Mouse (Mus musculus) forebrain, embryonic 16.5 days (tissue): ENCODE data around the gene Cbx6. TPM values are rescaled to one million over a fixed set of nuclear protein-coding genes. Genes with fewer than 3 reads are reported as not detected.
"Not testable (repeated sequence)": the region's sequence is repeated elsewhere in the genome, so short reads cannot be mapped to it uniquely, and the experiment has no call there.

Experiments used
- ATAC-seq: fragments of 200-750 bp; cut with Nextera tagmentation; 2 replicates; pipeline ENCODE4 v1.8.0; 2017; ENCODE audit warnings: mild to moderate bottlenecking, moderate library complexity
- H3K27ac ChIP-seq: fragments of 300-500 bp; sonication (generic); 2 replicates; pipeline ENCODE4 v1.5.1; 2014; ENCODE audit warnings: low read length, control low read depth
- H3K27me3 ChIP-seq: fragments of 300-500 bp; sonication (generic); replicated peaks from 2 replicates; pipeline ENCODE4 v1.6.1; 2014; ENCODE audit warnings: low read length; ENCODE audit not compliant: control insufficient read depth, insufficient read depth
- H3K36me3 ChIP-seq: fragments of 300-500 bp; sonication (generic); 2 replicates; pipeline ENCODE4 v1.6.1; 2014; ENCODE audit not compliant: control insufficient read depth, insufficient read depth
- H3K4me1 ChIP-seq: fragments of 300-500 bp; sonication (generic); replicated peaks from 2 replicates; pipeline ENCODE4 v1.6.1; 2014; ENCODE audit warnings: low read length; ENCODE audit not compliant: control insufficient read depth, insufficient read depth
- H3K4me2 ChIP-seq: fragments of 300-500 bp; sonication (generic); 2 replicates; pipeline ENCODE4 v1.6.1; 2014; ENCODE audit warnings: mild to moderate bottlenecking, low read length, control low read depth
- H3K4me3 ChIP-seq: fragments of 300-500 bp; sonication (generic); replicated peaks from 2 replicates; pipeline ENCODE4 v1.5.1; 2014; ENCODE audit warnings: mild to moderate bottlenecking, low read length, control low read depth
- H3K9ac ChIP-seq: fragments of 300-500 bp; sonication (generic); replicated peaks from 2 replicates; pipeline ENCODE4 v1.6.1; 2014; ENCODE audit warnings: low read depth, low read length, control low read depth
- H3K9me3 ChIP-seq: fragments of 300-500 bp; sonication (generic); 2 replicates; pipeline ENCODE4 v1.6.1; 2016; ENCODE audit warnings: low read length; ENCODE audit not compliant: control insufficient read depth
- WGBS: fragments of 180-500 bp; shearing (Covaris S2); extraction: QIAGEN DNeasy Blood & Tissue Kit; methylation state at CpG from one replicate; pipeline ENCODE4 v1.1.7; 2014; 5-methylcytosine and 5-hydroxymethylcytosine counted together
- polyA plus RNA-seq: library from polyadenylated mRNA; unstranded; fragments of >200 nt; fragmentation: Nextera tagmentation; extraction: Ambion mirVana; gene quantifications from 2 replicates; pipeline ENCODE4 v1.2.1, GENCODE M21; 2015

Gene Cbx6
- polyA plus RNA-seq, 1 experiment from 2014 or later: 53.2 TPM

GRCm38 (mm10) chr15:79825146-79825825 is 9.2 kb downstream of the Cbx6 start:
- Histone ChIP-seq H3K9ac (no peak overlapping the region), H3K9me3 (no peaks in the 10 kb centered on the region), H3K27me3 (no peaks in the 10 kb centered on the region), H3K4me1 (peaks cover 33% of the 10 kb centered on the region), H3K4me3 (no peak overlapping the region), H3K36me3 (no peaks in the 10 kb centered on the region; the same call in 1 of the 2 replicates), H3K4me2 (no peak overlapping the region), H3K27ac (no peak overlapping the region)
- 51% methylated on average over 14 of the region's 14 CpGs for WGBS
- peak; percentile 36; the same call in 1 of the 2 replicates for ATAC-seq

DNA sequence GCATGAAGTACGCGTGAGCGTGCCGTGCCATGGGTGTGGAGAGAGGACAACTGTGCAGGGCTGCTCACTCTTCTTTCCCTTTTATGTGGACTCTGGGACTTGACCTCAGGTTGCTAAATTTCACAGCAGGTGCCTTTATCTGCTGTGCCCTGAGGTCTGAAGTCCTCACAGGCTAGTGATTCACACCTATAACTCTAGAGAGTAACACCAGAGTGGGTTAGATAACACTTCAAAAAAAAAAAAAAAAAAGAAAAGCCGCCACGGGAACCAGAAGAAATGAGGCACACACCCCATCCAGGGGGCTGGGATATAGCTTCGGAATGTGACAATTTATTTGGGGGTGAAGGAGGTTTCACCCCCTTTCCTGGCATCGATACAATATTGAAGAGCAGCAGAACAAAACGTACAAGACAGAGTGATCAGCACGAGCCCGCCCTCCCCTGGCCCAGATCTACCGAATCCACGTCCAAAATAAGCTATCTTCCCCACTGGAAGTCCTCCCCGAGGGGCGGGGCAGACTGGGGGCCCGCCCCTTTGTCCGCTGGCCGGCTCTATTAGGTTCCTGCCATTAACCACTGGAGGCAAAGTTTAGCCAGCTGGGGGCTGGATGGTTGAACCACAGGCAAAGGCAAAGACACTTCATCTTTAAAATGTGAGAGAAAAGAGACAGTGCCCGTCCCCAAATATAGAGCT is 10.8 kb downstream of the Cbx6 start:
- no peaks in the 10 kb centered on the region for H3K27me3 ChIP-seq
- H3K4me1 ChIP-seq: peaks cover 31% of the 10 kb centered on the region
- no peaks in the 10 kb centered on the region for H3K9me3 ChIP-seq
- no peaks in the 10 kb centered on the region; the same call in 1 of the 2 replicates for H3K36me3 ChIP-seq
- no peak overlapping the region for H3K4me2 ChIP-seq
- WGBS: 68% methylated on average over 19 of the region's 19 CpGs
- no peak overlapping the region for H3K4me3 ChIP-seq
- ATAC-seq: no peak
- H3K9ac ChIP-seq: no peak overlapping the region
- no peak overlapping the region for H3K27ac ChIP-seq

- no peaks in the 10 kb centered on the region for H3K27me3 ChIP-seq
- WGBS: 69% methylated on average over 13 of the region's 13 CpGs
- ATAC-seq: no peak
- H3K9me3 ChIP-seq: peaks cover 3% of the 10 kb centered on the region; the same call in 1 of the 2 replicates
- H3K27ac ChIP-seq: no peak overlapping the region
- H3K4me1 ChIP-seq: peaks cover 20% of the 10 kb centered on the region
- no peaks in the 10 kb centered on the region; the same call in 1 of the 2 replicates for H3K36me3 ChIP-seq
- no peak overlapping the region for H3K9ac ChIP-seq
- H3K4me2 ChIP-seq: no peak overlapping the region
- no peak overlapping the region for H3K4me3 ChIP-seq
Observed at GRCm38 (mm10) chr15:79822265-79823199, 12.0 kb downstream of the Cbx6 start.

GRCm38 (mm10) chr15:79818325-79818724 is 16.2 kb downstream of the Cbx6 start:
- Histone ChIP-seq H3K9ac (no peak overlapping the region), H3K4me3 (no peak overlapping the region), H3K4me1 (no peaks in the 10 kb centered on the region), H3K36me3 (no peaks in the 10 kb centered on the region; the same call in 1 of the 2 replicates), H3K4me2 (no peak overlapping the region), H3K27ac (no peak overlapping the region), H3K27me3 (no peaks in the 10 kb centered on the region), H3K9me3 (peaks cover 3% of the 10 kb centered on the region; the same call in 1 of the 2 replicates)
- 85% methylated on average over 4 of the region's 4 CpGs for WGBS
- ATAC-seq: no peak

DNA sequence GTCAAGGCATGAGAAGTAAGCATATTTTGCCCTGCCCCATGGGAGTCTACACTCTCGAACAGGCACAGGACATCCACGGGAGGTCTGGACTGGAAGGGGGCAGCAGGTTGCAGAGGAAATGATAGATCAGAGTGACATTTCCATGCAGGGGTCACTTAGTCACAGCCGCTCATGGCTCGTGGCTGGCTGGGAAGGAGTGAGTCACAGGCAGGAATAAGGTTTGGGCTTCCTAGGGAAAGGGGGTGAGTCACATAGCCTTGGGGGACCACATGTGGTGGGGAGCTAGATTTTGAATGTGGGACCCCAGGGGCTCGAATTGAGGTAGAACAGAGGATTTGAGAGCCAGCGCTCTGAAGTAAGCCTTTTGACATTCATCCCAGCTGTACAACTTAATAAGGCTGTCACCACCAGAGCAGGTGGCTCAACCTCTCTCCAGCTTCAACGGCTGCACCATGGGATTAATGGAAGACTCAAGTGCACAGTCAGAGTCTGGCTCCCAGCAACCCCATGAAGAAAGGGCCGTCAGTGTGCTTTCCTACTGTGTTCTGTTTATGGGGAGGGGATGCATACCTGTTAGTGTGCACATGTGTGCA is 20.7 kb downstream of the Cbx6 start:
- Histone ChIP-seq H3K9ac (no peak overlapping the region), H3K4me1 (no peaks in the 10 kb centered on the region), H3K9me3 (peaks cover 3% of the 10 kb centered on the region; the same call in 1 of the 2 replicates), H3K4me3 (no peak overlapping the region), H3K27ac (no peak overlapping the region), H3K36me3 (no peaks in the 10 kb centered on the region), H3K27me3 (no peaks in the 10 kb centered on the region), H3K4me2 (no peak overlapping the region)
- no peak for ATAC-seq
- 58% methylated on average over 8 of the region's 8 CpGs for WGBS

GRCm38 (mm10) chr15:79812840-79813239 is 21.6 kb downstream of the Cbx6 start:
- not testable (repeated sequence) for H3K4me3 ChIP-seq, H3K4me1 ChIP-seq, H3K27ac ChIP-seq, H3K36me3 ChIP-seq, H3K27me3 ChIP-seq, ATAC-seq, H3K4me2 ChIP-seq, H3K9me3 ChIP-seq, H3K9ac ChIP-seq
- 78% methylated on average over 2 of the region's 2 CpGs for WGBS

DNA sequence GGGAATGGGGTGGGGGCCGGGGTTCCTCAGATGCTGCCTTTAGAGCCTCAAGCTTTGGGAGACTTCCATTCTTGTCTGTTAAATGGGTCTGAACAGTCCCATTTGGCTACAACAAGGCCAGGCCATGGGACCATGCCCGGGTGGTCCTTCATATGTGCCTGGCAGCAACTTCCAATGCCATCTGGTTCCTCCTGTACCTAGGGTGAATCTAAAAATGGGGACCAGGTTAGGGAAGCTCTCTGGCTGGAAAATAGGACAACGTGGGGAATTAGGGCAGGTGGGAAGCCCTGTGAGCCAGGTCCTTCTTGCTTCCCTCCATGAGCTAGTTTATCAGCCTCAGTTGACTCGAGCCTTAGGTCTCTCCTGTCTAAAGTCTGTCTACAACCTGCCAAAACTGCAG is 23.5 kb downstream of the Cbx6 start:
- Histone ChIP-seq H3K27ac (no peak overlapping the region), H3K4me2 (no peak overlapping the region), H3K4me1 (no peaks in the 10 kb centered on the region), H3K4me3 (no peak overlapping the region), H3K9me3 (no peaks in the 10 kb centered on the region), H3K27me3 (peaks cover 9% of the 10 kb centered on the region), H3K36me3 (no peaks in the 10 kb centered on the region), H3K9ac (no peak overlapping the region)
- 68% methylated on average over 4 of the region's 4 CpGs for WGBS
- no peak for ATAC-seq

GRCm38 (mm10) chr15:79810061-79810460 is 24.4 kb downstream of the Cbx6 start:
- H3K36me3 ChIP-seq: no peaks in the 10 kb centered on the region
- peaks cover 16% of the 10 kb centered on the region for H3K27me3 ChIP-seq
- H3K27ac ChIP-seq: no peak overlapping the region
- no peak for ATAC-seq
- peaks cover under 1% of the 10 kb centered on the region for H3K4me1 ChIP-seq
- no peak overlapping the region for H3K9ac ChIP-seq
- H3K4me2 ChIP-seq: no peak overlapping the region
- WGBS: 54% methylated on average over 3 of the region's 3 CpGs
- H3K4me3 ChIP-seq: no peak overlapping the region
- H3K9me3 ChIP-seq: no peaks in the 10 kb centered on the region
